Mouse (Mus musculus): ENCODE measurements around the gene Chka. TPM values are rescaled to one million over a fixed set of nuclear protein-coding genes. Genes with fewer than 3 reads are reported as not detected.

The Chka gene
- total RNA-seq, 2 experiments from 2014 or later: 9.5 to 13.0 TPM

DNA sequence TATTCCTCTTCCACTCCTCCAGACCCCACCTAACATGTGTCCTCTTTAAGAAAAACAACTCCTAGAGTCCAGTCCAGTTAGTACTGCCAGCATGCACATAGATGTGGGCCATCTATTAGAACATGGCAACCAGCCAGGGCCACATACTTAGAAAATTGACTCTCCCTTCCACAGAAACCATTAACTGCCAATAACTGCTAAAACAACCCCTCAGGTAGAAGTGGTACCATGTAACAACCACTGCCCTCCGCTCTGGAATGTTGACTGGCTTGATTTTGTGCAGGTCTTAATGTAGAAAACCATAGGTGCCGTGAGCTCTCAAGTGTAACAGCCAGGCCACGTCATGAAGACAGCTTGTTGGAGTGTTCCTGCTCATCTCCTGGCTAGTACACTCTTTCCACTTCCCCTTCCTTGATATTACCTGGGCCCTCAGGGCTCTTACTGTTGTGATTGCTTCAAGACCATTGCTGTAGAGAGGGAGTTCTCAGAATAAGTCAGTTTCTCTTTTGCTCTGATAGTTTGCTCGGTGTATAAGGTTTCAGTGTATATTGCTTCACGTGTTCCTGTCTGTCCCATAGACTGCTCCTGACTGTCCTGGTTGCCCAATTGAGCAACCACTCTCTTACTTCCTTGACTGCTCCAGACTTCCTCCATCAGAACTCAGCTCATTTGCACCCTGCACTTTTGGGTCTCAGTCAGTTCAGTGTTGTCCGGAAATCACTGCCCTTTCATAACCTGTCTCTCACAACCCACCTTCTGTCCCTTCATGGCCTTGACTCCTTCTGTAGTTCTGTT is 28.7 kb downstream of the Chka start:
- intact Hi-C loops (cut with DNase I): no loop called here

GRCm38 (mm10) chr19:3882214-3882613 is 30.6 kb downstream of the Chka start:
- no peak for DNase-seq (ENCODE audit: low spot score)
- intact Hi-C loops (cut with DNase I): no loop called here

More for the DNA sequence above, 28.7 kb downstream of the Chka start:
- no peak for DNase-seq (ENCODE audit: low spot score)

DNA sequence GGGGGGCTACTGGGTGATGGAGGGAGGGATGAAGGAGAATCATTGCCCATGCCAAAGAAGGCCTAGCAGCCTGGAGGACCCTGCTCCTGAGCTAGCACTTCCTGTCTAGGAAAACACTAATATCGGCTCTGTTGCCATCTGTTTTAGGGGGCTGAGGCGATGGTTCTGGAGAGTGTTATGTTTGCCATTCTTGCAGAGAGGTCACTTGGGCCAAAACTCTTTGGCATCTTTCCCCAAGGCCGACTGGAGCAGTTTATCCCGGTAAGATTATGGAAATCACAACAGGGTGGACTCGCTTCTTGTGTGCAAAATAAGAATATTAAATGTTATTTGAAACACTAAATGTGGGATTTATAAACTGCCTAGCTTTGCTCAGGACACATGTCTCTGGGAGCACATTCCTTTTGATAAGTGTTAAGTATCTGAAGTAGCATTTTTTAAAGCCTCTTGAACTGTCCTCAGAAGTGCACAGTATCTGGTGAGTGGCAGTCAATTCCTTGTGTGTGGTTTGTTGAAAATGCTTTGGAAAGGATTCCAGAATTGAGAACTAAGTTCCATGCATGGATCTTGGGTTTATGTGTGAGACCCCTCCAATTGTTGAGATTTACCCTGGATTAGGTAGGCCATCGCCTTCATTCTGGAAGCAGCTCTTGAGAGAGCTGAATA is 32.9 kb downstream of the Chka start:
- no peak for DNase-seq (ENCODE audit: low spot score)
- intact Hi-C loops (cut with DNase I): no loop called here

GRCm38 (mm10) chr19:3889096-3889495 is 37.5 kb downstream of the Chka start:
- intact Hi-C loops (cut with DNase I): no loop called here

GRCm38 (mm10) chr19:3890181-3890580 is 38.6 kb downstream of the Chka start:
- DNase-seq (ENCODE audit: low spot score): no peak
- intact Hi-C loops (cut with DNase I): loop anchor here (5.0 kb wide), 1 partner anchor 92 kb away; no protein-coding TSS in a partner anchor

More at GRCm38 (mm10) chr19:3889096-3889495, 37.5 kb downstream of the Chka start:
- DNase-seq (ENCODE audit: low spot score): no peak

DNA sequence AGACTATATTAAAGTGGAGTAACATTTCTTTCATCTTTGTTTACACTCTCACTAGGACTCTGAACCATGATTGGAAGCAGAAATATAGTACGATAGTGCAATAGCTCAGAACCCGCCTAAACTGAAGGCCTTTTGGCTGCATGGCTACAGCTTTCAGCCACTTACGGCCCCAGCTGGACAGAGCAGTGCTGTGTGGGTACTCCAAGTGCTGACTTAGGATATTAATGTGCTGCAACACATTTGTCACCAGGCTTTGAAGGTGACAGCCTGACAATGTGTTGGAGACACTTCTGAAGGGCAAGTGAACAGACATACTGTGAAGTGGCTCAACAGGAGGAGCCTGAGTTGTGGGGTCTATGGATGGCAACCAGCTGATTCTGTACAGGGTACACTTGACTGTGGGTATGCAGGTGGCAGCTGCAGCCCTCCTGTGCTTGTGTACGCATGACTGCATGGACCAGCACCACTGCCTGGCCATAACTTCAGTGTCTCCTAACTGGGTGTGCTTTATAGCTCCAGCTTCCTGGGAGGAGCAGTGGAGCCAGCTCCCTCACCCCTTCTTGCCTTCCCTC is 42.1 kb downstream of the Chka start:
- no peak for DNase-seq (ENCODE audit: low spot score)
- intact Hi-C loops (cut with DNase I): loop anchor here (5.0 kb wide), 1 partner anchor 89 kb away; no protein-coding TSS in a partner anchor

- intact Hi-C loops (cut with DNase I): loop anchor here (5.0 kb wide), 1 partner anchor 88 kb away; no protein-coding TSS in a partner anchor
- no peak for DNase-seq (ENCODE audit: low spot score)
Observed at GRCm38 (mm10) chr19:3894294-3894693, 42.7 kb downstream of the Chka start.

DNA sequence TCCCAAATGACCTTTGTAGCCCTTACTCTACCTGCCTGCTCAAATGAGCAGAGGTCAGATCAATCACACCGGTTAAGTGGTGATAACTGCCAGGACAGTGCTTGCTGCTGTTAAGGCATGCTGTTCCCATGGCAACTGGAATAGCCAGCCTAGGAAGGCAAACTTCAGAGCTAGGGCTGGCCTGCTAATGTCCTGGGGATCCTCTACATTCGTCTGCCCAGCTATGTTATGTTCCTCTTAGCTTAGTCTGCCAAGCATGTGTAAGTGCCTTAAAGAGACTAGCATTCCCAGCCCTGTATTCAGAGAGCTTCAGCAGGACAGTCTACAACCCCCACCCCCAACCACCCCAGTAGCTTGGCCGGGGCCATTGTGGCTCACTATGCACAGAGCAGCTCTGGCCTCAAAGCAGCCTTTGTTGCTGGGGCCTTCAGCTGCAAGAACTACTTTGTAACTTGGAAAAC is 43.6 kb downstream of the Chka start:
- intact Hi-C loops (cut with DNase I): no loop called here
- no peak for DNase-seq (ENCODE audit: low spot score)

DNA sequence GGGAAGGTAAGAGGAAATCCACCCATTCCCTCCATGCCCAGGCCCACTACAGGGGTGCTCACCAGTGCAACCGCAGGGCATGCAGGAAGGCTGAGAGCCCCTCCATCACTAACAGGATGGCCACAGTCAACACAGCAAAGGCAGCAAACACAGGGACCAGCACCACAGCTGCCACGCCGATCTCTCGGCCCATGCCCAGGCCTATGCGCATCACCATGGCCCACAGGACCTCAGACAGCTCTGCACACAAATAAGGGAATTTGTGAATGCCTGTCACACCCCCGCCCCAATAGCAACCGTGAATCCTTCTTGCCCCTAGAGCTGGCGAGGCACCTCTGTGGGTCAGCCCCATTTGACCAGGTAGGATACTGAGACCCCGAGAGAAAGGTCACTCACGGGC is 44.6 kb downstream of the Chka start:
- intact Hi-C loops (cut with DNase I): no loop called here
- no peak for DNase-seq (ENCODE audit: low spot score)

GRCm38 (mm10) chr19:3897557-3897956 is 46.0 kb downstream of the Chka start:
- intact Hi-C loops (cut with DNase I): no loop called here
- no peak for DNase-seq (ENCODE audit: low spot score)

DNA sequence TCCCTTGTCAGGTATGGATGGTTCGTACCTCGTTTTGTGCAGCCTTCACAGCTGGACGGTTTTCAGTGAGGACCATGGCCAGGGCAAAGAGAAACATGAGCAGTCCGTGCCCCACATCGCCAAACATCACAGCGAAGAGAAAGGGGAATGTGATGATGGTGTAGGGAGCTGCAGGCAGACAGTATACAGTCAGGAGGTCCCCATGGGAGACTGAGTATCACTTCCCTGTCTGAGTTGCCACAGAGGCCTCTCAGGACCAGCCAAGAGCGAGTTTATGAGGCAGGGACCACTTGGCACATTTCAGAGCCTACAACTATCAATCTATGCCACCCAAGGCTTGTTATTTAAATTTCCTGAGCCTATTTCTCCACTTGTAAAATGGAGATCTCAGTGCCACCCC is 47.4 kb downstream of the Chka start:
- intact Hi-C loops (cut with DNase I): no loop called here
- no peak for DNase-seq (ENCODE audit: low spot score)

- intact Hi-C loops (cut with DNase I): loop anchor here (5.0 kb wide), 1 partner anchor 47 kb away; the partner anchor contains the start of gene Chka
- DNase-seq (ENCODE audit: low spot score): no peak
Observed at GRCm38 (mm10) chr19:3899618-3900017, 48.0 kb downstream of the Chka start.

DNA sequence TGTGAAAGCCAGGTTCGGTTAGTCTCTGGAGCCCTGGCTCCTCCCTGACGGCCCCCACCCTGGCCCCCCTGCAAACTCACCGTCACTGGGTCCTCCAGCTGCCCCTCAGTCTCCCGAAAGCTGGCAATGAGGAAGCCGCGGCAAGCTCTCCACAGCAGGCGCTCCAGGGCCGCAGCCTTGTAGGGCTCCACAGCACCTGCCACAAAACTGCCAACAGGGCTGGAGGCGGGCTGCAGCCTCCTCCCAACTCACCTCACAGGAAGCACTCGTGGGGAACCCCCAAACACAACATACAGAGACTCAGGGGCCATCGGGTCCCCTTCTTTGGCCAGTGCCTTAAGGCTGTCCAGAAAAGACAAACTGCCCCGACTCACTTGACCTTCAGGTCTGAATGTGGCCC is 51.4 kb downstream of the Chka start:
- intact Hi-C loops (cut with DNase I): loop anchor here (5.0 kb wide), 1 partner anchor 51 kb away; the partner anchor contains the start of gene Chka
- DNase-seq (ENCODE audit: low spot score): no peak

DNA sequence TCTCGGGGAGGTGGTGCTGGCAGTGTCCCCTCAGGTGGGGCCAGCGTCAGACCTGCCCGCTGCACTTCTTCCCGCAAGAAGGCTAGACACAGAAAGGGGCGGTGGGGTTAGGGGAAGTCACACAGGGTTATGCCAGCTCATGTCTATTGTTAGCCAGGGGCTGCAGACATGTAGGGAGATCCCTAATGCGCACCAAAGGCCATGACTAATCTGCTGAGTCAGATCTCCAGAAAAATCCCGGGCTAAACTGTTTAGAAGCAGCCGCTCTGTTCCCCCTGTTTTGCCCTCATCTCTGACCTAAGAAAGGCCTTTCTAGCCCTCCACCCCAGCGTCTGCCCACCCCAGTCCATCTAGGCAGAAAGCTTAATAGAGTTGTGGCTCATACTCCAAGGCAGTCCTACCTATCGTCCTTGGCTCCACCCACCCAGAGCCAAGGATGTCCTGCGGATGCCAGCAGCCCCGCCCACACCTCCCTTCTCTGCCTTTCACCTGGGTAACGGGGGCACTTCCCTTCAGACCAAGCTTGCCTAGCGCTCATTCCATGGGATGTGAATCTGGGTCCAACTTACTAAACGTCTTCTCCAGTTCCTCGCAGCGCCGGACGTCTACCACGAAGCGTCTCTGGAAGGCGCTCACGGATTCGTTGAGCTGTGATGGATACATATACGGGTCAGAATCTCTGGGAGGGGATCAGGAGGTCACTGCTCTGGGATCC is 52.2 kb downstream of the Chka start:
- DNase-seq (ENCODE audit: low spot score): no peak
- intact Hi-C loops (cut with DNase I): loop anchor here (5.0 kb wide), 1 partner anchor 52 kb away; the partner anchor contains the start of gene Chka

GRCm38 (mm10) chr19:3904363-3904675 is 52.7 kb downstream of the Chka start:
- no peak for DNase-seq (ENCODE audit: low spot score)
- intact Hi-C loops (cut with DNase I): loop anchor here (5.0 kb wide), 1 partner anchor 52 kb away; the partner anchor contains the start of gene Chka

DNA sequence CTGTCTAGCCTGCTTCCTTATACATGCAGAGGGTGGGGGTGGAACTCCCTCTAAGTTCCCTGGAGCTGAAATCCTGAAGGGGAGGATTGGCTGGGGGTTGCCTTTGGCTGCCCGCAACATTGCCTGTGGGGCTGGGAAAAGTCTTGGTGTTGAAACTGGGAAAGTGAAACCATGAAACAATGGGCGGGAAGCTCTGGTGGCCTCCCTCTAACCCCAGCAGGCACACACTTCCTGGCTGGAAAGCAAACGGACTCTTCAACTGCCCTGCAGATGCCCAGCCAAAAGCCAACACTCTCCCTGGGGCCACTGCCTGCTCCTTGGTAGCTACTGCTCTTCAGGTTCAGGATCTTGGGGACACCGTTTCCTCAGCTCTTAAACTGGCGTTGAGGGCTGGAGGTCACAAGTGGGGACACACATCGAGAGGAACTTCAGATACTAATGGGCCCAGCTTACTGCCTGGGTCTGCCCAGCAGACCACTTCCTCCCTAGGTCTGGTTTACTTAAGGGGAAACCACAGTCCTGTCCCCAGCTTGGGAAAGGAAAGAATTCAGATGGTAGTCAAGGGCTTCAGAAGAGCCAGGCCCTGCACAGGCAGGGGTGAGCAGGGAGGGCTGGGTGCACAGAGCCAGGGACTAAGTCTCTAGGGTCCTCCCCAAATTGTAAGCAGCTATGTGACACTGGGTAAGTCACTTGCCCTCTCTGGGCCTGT is 53.8 kb downstream of the Chka start:
- intact Hi-C loops (cut with DNase I): no loop called here
- peak; percentile 53 for DNase-seq (ENCODE audit: low spot score)

DNA sequence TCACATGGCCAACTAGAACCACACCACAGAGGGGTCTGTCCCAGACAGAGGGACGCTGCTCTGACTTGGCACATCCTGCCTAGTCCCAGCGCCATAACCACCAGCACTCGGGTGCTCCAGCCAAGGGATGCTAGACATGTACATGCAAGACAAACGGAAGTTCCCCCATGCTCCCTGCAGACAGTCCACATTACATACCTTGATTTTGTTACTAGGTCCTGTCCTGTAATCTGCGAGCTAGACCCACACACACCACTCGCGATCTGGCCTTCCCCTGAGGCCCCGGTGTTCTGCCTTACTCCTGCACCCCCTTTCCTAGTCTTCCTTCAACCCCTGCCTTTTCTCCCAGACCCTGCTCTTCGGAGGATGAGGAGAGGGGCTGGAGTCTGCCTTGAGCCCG is 54.8 kb downstream of the Chka start:
- intact Hi-C loops (cut with DNase I): no loop called here
- DNase-seq (ENCODE audit: low spot score): no peak

DNA sequence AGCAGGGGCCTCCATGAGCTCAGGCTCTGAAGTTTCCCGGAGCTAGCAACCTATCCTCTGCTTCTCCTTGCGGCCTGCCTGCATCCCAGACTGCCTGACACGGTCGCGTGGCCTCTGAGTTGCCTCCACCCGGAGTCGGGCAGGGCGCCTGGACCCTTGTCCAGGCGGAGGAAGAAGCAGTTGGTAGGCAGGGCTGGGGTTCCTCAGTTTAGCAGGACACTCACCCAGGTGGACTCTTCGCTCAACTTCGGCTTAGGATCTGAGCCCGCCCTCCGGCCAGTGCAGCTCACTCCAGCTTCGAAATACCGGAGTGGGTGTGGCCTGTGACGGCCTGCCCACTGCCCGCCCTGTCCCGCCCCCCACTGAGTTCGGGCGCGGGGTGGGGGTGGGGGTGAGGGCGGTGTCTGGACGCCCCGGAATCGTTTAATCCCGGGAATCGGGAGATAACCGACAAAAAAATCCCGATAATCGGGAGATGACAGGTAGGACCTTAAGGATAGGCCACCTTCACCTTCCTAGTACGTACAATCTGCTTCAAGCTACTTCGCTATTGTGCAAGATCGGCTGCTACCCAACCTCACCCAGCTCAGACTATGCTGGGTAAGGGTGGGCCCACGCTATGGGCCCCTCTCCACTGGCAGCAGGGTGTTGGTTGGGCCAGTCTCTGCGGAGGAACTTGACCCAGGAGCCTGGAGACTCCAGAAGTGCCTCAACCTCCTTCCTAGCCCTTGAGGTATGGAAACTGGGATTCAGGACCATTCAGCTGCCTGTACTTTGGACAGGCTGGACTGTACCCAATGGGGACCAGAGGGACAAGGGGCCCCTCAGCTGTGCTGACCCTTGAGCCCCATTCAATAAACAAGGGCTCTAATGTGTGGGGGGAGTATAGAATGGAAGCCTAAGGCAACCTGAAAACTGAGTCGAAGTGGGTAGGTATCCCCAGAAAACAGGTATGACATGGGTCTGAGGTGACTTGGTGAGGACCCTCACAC is 55.5 kb downstream of the Chka start, which contains the start of gene Tcirg1:
Gene Tcirg1, minus strand, starts transcription at position 339 of the 992 bp plus-strand sequence.
- peak; percentile 78 for DNase-seq (ENCODE audit: low spot score)
- intact Hi-C loops (cut with DNase I): no loop called here
